Mouse (Mus musculus): ENCODE data around the gene Gna15.
A peak's percentile ranks its signal among the peaks of the same experiment; 100 is the strongest.

- TF ChIP-seq POLR2AphosphoS2 (IDR thresholded peaks at IDR 0.05; ENCODE audit: insufficient read length, low read depth) (peak; percentile 60), MAX (IDR thresholded peaks at IDR 0.05; ENCODE audit: low read depth) (no peak), POLR2A (IDR thresholded peaks at IDR 0.05; ENCODE audit: insufficient read length, low read depth) (peak; percentile 58), TCF12 (IDR thresholded peaks at IDR 0.05; ENCODE audit: insufficient read depth, poor library complexity, severe bottlenecking) (no peak), USF1 (IDR thresholded peaks at IDR 0.05; ENCODE audit: low read depth) (no peak), REST (IDR thresholded peaks at IDR 0.05; ENCODE audit: insufficient read depth, insufficient read length) (no peak), MYOG (IDR thresholded peaks at IDR 0.05; ENCODE audit: control insufficient read depth in 1 of 3, insufficient read depth in 1 of 3, insufficient read length in 2 of 3, low read depth in 2 of 3) (peak in 2 of 3 experiments; percentile 40 to 51), E2F4 (IDR thresholded peaks at IDR 0.05; ENCODE audit: insufficient read depth) (no peak), MYOD1 (IDR thresholded peaks at IDR 0.05; ENCODE audit: control insufficient read depth in 1 of 3, insufficient read length in 2 of 3, low read depth in 2 of 3) (peak in 1 of 3 experiments; percentile 82), SRF (IDR thresholded peaks at IDR 0.05; ENCODE audit: control insufficient read depth, insufficient read length, low read depth) (no peak), CEBPB (IDR thresholded peaks at IDR 0.05; ENCODE audit: insufficient read depth, poor library complexity, severe bottlenecking) (no peak), TCF3 (IDR thresholded peaks at IDR 0.05; ENCODE audit: insufficient read length, low read depth) (peak; percentile 17)
Measured at GRCm38 (mm10) chr10:81559163-81559626, 35.2 kb upstream of the Gna15 start, which contains the start of gene Aes.

Data from myocyte (in vitro differentiated cells).